Mouse (Mus musculus): Measurements from ENCODE around the gene Nhp2.

The Nhp2 gene

DNA sequence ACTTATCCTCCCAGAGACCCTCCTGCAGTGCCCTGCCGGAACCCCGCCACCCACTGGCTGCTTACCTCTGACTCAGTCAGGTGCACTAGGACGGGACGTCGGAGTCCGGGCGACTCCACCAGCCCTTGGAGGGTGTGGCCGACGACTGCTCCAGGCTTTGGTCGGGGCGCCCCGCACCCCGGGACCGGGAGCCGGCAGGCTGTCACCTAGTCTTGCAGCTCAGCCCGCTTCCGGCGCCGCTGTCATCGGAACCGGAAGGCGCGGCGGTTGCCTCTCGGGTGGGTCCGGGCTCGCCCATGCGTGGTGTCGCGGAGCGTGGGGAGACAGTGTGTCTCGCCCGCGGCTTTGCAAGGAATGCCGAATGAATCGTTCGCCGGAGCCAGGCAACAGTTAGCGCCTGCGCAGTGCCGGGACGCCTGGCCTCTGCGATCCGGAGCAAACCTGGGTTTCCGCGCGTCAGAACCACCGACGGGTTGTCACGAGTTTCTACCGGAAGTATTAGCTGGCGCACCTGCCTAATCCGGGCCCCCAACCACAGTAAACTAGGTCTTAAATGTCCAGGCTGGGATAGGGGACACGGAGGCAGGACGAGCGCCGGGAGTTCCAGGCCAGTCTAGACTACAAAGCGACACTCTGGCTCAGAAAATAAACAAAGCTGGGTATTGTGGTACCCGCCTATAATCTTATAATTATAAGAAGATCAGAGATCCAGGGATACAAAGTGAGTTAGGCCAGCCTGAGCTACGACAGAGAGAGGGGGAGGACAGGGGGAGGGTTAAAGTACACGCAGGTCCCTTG, 16.2 kb downstream of the Nhp2 start, which contains the start of gene Rmnd5b:
Rmnd5b (minus strand) TSS at position 372 of the 798 bp plus-strand sequence.
- DNase-seq: peak; percentile 91

DNA sequence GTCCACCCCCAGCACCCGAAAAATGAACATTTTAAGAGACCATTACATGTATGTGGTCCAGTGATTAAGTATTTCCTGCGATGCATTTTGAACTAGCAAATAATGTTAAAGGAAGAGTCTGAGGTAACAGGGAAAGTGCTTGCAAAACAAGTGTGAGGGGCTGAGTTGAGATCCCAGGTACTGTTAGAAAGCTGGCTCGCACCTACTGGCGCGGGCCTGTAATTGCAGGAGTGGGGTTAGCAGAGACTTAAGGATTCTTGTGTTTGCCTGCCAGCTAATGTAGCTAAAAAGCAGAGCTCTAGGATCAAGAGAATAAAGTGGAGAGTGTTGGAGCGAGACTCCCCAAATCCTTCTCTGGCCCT, 16.8 kb downstream of the Nhp2 start:
- DNase-seq: peak; percentile 61

DNA sequence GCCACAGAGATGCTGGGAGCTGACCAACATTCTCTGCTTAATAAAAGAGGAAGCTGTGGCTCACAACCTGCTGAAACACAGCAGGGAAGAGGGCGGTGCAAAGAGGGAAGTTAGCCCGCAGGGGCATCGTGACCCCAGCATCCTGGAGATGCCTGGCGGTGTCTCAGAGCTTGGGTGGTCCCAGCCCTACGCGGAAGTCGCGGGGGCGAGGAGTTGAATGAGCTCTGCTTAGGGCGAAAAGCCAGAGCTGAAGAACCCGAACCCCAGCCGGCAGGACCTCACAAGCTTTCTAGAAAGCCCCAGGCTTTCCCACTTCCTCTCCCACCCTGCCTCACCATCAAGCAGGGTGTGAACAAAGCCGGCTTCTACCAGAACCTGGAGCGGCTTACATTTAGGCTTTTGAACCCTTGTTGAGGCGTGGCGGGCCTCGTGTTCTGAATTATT, 18.5 kb downstream of the Nhp2 start:
- no peak for DNase-seq

DNA sequence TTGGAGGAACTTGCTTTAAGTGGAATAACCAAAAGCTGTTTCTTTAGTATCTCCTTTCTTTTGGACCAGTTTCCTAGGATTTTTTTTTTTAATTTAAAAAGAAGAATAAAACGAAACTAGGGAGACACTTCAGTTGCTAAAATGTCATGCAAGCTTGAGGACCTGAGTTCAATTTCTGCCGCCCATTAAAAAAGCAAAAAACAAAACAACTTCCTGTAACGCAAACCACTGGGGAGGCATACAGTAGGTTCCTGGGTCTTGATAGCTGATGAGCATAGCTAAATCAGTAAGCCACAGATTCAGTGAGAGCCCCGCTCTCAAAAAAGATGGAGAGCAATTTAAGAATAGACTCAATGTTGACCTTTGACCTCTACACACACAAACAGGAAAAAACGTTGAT, 19.0 kb downstream of the Nhp2 start:
- DNase-seq: no peak

DNA sequence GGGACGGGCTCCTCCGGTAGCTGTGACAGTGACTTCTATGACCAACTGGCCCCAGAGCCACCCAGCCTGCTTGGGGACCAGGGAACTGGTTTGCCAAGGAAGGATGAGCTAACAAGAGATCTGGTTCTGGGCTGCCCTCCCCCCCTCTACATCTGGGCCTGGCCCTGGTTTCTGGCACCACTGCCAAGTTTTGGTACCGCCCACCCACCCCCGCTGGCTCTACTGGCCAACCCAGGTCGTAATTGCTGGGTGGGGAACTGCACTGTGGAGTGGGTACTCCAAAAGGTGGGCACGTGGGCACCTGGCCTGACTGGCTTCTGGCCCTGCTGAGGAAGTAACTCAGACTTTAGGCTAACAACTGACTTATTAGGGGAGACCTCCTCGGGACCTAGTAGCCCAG, 21.2 kb downstream of the Nhp2 start:
- DNase-seq: no peak

DNA sequence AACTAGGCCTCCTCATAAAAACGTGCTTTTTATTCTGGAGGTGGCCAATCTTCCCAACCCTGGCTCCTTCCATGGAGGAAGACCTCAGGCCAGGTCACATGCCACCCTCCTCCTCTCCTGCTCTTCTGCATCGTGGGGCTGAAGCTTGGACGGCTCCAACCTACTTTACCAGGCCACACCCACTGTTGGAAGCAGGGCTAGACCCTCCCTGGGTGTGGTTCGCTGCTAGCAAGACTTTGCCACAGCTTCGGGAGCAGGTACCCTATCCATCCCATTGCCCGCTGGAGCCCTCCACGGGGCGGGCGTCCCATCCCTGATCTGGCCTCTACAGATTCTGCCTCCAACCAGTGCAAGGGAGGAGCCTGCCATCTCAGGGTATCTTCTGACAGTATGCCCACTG, 23.7 kb downstream of the Nhp2 start:
- no peak for DNase-seq

DNA sequence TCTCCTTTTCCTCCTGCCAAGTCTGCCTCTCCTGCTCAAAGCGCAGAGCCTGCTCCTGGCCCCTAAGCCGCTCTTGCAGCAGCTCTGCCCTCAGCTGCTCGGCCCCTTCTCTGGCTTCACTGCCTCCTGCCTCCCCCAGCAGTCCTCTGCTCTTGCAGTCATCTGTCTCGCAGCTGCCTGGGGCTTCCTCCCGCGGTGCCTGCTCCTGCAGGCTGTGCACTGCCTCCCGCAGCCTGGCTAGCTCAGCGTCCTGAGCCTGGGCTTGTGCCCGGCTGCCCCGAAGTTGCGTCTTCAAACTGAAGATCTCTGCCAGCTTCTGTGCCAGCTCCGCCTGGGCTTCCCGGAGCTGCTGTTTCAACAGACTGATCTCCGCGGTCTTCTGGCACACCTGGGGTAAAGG, 24.2 kb downstream of the Nhp2 start:
- peak; percentile 32 for DNase-seq

DNA sequence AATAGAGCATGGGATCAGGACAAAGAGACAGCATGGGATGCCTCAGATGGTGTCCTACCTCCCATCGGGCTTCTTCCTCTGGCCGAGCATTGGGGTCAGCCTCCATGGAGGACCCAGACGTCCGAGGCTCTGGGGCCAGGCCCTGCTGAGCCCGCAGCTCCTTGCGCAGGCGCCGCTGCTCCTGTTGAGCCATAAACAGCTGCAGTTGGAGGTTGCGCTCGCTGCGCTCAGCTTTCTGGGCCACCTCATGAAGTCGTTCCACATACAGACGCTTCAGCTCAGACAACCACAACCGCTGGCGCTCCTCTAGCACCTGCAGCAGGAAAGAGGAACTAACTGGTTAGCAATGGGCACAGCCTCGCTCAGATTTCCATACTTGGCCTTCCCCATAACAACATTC, 24.7 kb downstream of the Nhp2 start:
- DNase-seq: no peak

DNA sequence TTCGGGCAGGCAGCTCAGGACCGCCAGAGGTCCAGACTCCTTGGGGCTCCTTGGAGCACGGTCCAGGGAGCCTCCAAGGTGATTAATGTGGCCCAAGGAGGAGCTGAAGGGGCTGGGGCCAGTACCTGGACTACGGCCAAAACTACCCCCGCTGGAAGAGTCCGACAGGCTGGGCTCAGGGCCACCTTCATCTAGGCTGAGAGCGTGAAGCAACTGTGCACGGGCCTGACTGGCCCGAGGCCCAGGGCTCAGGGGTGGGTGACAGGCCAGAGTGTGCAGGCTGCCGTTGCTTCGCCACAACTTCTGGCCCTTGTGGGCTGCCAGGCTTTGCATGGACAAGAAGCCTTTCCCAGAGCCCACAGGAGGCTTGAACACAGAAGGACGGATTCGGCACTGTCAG, 25.8 kb downstream of the Nhp2 start:
- no peak for DNase-seq

DNA sequence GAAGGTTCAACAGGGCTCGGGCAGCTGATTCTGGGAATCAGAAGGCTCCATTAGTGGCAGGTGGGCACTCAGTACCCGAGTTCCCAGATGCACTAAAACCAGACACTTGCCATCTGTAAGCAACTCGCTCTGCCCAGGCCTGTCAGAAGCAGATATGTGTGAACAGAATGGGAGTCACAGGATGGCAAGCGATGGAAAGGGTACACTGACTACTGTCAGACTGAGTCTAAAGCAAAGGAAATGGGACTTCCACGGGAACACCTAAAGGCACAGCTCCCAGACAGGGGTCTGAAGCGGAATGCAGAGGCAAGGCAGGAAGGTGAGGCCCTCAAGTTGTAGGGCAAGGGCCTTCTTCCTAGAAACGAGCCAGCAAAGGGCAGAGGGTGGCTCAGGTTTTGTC, 26.7 kb downstream of the Nhp2 start:
- DNase-seq: no peak

DNA sequence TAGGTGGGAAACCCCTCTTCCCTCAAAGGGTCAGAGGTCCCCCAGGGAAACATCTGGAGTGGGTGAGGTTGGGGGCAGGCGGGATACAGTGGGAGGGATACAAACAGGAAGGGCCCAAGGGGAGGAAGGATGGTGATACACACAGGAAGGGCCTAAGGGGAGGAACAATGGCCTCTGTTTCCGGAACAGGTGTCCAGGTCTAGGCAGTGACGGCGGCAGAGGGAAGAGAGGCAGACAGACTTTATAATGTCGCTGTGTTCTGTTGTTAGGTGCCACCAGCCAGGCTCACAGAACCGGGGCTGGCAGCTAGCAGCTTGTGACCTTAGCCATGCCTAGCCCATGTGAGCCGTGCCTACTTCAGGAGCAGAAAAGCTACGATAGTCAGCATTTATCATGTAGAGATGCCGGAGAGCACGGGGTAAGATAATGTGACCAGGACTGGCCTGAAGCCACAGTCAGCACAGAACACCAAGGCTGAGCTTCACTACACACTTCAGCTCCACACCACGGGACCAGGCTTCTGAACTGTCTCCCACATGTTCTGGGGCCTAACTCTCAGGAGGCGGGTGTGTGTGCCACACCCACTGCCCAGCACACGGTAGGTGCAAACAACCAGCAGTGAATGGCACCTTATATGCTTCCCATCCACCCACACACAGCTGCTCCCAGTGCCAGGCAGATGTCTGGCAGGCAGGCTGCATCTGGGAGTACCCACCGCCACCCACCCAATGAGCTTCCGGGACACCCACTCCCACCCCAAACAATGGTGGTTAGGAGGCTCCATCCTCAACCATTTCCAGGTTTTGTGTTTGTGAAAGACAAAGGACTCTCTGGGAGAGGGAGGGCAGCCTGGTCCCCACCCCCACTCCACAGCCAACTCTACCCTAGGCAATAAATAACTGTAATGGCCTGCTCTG, 27.5 kb downstream of the Nhp2 start:
- DNase-seq: peak; percentile 52

DNA sequence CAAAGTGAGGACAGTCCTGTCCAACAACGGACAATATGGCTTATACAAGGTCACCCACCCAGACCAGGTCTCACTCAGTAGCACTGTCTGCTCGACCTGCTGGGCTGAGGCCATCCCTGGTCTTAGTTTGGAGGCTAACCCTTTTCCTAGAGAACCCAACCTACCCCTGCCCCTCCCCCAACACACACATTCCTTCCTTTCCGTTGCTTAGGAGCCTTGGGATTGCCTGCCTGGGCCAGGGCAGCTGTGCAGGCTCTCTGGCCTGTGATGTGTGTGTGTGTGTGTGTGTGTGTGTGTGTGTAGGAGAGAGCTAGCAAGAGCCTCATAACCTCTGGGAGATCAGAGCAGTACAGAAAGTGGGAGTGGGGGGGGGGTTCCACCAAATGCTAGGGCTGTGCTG, 29.0 kb downstream of the Nhp2 start:
- DNase-seq: no peak

DNA sequence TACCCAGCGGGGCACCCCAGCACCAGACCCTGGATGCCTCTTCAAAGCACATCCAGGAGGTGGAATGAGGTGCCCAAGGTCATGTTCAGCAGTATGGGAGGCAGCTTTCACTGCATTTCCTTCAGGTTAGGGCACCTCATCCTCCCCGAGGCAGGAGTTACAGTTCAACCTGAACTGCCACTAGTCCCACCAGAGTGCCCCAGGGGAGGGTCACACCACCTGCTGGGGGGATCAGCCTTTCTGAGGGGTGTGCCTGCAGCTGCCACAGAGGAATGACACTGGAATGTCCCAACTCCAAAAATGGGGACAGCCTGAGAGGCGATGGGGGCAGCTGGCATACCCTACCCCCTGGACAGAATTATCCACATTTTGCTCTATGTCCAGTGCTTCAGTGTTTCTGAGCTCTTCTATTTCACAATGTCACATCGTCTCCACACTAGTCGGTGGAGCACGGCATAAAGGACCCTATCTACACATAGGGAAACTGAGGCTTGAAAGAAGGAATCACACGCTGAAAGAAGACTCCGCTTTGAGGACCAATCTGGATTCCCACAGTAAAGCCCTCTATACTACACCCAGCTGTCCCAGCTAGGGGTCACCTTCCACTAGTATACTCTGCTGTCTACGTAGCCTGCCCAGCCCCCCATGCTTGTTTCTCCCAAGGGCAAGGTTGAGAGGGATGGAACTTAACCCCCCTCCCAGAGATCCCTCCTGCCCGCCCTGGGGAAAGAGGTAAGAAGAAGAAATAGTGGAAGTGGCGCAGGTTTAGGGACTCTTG, 29.8 kb downstream of the Nhp2 start:
- no peak for DNase-seq

DNA sequence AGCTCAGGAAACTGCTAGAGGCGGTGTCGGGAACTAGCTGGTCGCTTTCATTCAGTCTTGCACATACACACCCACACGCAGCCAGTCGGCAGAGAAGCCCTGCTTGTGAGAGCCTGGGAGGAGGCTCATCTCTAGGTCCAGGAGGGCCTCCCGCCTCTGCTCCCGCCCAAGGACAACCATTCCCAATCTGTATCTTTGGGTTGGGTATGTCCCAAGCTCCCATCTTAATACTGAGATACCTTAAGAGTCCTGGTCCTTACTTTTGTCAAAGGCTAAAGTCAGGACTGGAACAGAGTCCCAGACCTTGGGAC, 30.3 kb downstream of the Nhp2 start:
- DNase-seq: peak; percentile 24

DNA sequence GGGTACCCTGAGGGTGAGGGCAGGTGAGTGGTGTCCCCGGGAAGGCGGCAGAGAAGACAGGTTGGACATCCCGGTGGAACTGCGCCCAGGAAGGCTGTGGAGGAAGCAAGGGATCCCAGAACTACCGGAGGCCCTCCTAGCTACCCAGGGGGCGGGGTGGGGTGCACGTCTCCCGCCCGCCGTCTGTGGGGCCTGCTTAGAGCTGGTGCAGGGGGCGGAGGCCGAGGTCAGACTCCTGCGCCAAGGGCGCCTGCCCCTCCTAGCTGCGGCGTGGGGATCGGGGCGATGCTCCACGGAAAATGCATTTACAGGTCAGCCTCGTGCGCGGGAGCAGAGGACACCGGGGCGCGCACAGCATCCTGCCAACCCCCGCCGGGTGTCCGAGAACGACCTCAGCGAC, 30.7 kb downstream of the Nhp2 start:
- no peak for DNase-seq

DNA sequence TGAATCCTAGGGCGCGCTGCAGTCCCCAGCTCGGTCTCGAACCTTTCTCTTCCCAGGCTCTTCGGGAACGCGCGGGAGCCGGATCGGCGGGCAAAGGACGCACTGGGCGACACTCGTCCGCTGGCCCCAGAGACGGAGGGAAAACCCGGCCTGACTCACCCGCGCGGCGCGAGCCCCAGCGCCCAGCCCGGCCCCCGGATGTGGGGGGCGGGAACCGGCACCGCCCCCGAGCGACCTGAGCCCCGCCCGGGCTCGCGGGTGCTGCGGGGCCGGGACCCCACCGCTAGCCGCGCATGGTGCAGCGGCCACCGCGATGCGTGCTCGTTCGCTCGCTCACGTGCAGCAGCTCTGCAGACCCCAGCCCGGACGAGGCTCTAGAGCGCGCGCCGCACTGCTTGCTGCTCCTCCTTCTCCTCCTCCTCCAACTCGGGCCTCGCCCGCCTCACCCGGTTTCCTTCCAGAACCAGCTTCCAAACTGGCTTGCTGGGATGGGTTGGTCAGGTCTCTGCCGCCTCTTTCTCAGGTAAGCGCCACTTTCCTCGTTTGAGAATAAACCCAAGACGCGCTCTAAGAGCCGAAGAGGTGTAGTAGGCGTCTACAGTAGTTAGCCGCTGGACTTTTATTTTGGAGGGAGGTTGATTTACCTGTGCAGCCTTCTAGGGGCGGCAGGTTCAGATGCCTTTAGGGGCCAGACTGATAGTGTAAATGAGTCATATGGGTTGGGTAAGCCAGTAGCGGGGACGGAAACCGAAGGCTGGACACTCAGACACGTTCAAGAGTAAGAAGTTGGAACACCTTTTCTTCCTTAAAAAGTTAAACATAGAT, 31.4 kb downstream of the Nhp2 start, which contains the start of the genes N4bp3 and D930048N14Rik:
N4bp3 (minus strand) TSS at position 152 of the 825 bp plus-strand sequence.
D930048N14Rik (plus strand) TSS at position 264 of the 825 bp plus-strand sequence.
- DNase-seq: peak; percentile 87

DNA sequence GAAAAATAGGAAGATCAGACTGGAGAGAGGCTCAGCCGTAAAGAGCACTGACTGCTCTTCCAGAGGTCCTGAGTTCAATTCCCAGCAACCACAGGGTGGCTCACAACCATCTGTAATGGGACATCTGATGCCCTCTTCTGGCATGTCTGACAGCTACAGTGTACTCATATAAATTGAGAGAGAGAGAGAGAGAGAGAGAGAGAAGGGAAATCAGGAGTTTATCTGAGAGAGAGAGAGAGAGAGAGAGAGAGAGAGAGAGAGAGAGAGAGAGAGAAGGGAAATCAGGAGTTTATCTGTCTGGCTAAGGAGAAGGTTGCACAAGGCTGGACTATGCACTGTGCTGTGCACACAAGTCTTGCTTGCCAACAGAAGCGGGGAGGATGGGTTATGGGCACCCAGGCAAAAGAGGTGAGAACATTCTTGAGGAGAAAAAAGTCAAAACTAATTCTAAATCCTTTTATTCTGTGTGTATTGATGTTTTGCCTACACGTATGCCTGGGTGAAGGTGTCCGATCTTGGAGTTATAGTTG, 33.4 kb downstream of the Nhp2 start:
- no peak for DNase-seq

DNA sequence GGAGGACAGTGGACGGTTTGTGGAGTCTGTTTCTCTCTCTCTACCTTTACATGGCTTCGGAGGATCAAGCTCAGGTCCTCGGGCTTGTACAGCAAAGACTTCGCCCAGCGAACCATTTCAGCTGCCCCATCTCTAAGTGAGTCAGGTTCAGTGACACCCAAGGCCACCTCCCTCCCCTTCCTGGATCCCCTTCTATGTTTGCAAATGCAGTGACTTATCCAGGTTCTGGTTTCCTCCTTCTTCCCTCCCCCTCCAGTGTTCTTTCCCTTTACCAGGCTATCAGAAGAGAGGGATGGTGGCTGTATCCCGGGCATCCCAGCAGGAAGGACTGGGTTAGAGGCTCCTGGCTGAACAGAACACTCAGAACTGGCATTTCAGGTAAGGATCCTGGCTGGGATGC, 34.2 kb downstream of the Nhp2 start:
- no peak for DNase-seq

DNA sequence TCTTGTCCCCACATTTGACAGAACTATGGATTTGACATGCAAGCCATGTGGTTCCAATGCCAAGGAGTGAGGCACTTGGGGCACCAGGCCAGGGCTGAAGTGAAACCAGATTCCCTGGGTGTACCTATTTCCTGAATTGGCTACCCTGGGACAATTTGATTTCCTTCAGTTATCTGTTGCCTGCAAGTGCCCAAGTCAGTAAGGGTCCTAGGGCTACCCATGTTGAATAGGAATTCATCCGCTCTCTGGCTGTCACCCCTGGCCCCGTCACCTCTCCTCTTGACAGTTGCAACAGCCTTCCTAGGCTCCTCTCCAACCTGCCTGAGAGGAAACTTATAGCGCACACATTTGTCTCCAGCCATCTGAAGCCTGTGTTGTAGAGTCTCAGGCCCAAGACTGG, 35.4 kb downstream of the Nhp2 start:
- no peak for DNase-seq

DNA sequence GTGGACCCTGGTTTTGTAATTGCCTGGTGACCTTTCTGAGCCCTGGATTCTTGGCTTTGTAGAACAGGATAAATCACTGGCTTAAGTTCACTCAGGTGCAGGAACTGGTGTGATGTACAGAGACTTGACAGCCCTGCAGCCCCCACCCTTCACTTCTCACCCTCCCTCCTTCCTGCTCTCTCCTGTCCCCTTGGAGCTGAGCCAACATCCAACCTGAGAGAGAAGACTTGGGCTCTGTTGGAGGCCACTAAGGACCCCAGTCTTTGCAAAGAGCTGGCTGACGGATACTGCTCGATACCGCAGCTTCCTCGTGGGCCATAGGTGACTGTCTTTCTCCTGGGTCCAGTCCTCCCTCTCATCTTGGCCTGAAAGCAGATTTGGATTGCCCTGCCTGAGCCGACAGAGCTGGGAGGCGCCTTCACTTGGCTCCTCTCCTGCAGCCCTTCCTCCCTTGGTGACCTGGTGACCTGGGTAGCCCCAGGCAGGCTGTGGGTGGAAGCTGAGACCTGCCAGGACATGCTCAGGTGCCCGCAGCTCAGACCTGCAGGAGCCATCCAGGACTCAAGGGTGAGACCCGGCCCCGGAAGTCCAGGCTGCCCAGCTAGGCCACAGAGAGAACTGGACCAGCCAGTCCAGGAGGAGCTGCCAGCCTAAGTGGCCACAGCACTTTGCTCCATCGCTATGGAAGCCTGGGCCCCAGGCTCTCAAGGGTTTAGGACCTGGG, 37.4 kb downstream of the Nhp2 start:
- peak; percentile 81 for DNase-seq

DNA sequence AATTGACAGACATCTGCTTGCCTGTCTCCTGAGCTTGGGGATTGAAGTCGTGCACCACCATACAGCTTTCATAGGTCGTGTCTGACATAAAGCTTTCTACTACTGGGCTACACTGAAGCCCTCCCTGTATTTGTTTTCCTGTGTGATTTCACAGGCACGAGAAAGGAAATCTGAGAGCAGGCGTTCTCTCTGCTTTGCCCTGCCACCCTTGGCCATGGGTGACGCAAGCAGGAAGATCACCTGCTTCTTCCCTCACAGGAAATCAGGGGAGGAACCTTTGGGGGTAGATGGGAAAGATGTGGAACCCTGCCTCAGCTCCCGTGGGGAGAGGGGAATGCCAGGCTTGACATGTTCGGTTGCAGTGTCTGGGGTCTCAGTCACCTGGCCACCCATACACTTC, 38.8 kb downstream of the Nhp2 start:
- DNase-seq: no peak

Measured in kidney, adult 18-20 months (tissue).